Mouse (Mus musculus) embryonic facial prominence, embryonic 11.5 days (tissue): ENCODE measurements around the gene Sel1l. TPM values are rescaled to one million over a fixed set of nuclear protein-coding genes. Genes with fewer than 3 reads are reported as not detected.

Source experiments
- ATAC-seq: fragments of 200-750 bp; cut with Nextera tagmentation; replicated peaks from 2 replicates; pipeline ENCODE4 v1.8.0; 2017; ENCODE audit warnings: low read depth; ENCODE audit not compliant: insufficient number of reproducible peaks, low FRiP score, low TSS enrichment
- DNase-seq: peaks from one replicate; pipeline ENCODE4 v3.0.0-alpha.2; 2015; ENCODE audit warnings: low spot score
- H3K27ac ChIP-seq: fragments of 300-500 bp; sonication (generic); replicated peaks from 2 replicates; pipeline ENCODE4 v1.5.1; 2014; ENCODE audit warnings: mild to moderate bottlenecking, low read depth, low read length, control low read depth
- H3K27me3 ChIP-seq: fragments of 300-500 bp; sonication (generic); 2 replicates; pipeline ENCODE4 v1.6.1; 2014; ENCODE audit warnings: mild to moderate bottlenecking, low read length, moderate library complexity, mixed read lengths; ENCODE audit not compliant: control insufficient read depth, insufficient read depth
- H3K36me3 ChIP-seq: fragments of 300-500 bp; sonication (generic); replicated peaks from 2 replicates; pipeline ENCODE4 v1.6.1; 2014; ENCODE audit warnings: low read depth, mild to moderate bottlenecking, low read length, moderate library complexity, mixed read lengths; ENCODE audit not compliant: control insufficient read depth, insufficient read depth
- H3K4me1 ChIP-seq: fragments of 300-500 bp; sonication (generic); 2 replicates; pipeline ENCODE4 v1.6.1; 2014; ENCODE audit warnings: low read length, mixed read lengths; ENCODE audit not compliant: control insufficient read depth, insufficient read depth
- H3K4me2 ChIP-seq: fragments of 300-500 bp; sonication (generic); 2 replicates; pipeline ENCODE4 v1.6.1; 2014; ENCODE audit warnings: low read depth, mild to moderate bottlenecking, control low read depth, low read length, moderate library complexity
- H3K4me3 ChIP-seq: fragments of 300-500 bp; sonication (generic); 2 replicates; pipeline ENCODE4 v1.5.1; 2014; ENCODE audit warnings: low read depth, low read length, control low read depth
- H3K9ac ChIP-seq: fragments of 300-500 bp; sonication (generic); replicated peaks from 2 replicates; pipeline ENCODE4 v1.6.1; 2014; ENCODE audit warnings: mild to moderate bottlenecking, control low read depth, low read length
- H3K9me3 ChIP-seq: fragments of 300-500 bp; sonication (generic); replicated peaks from 2 replicates; pipeline ENCODE4 v1.6.1; 2016; ENCODE audit warnings: mild to moderate bottlenecking, low read length, inconsistent platforms, mixed read lengths; ENCODE audit not compliant: control insufficient read depth
- WGBS: fragments of 180-500 bp; shearing (Covaris S2); extraction: QIAGEN DNeasy Blood & Tissue Kit; methylation state at CpG from one replicate; pipeline ENCODE4 v1.1.7; 2014; 5-methylcytosine and 5-hydroxymethylcytosine counted together
- polyA plus RNA-seq: library from polyadenylated mRNA; unstranded; fragments of >200 nt; fragmentation: Nextera tagmentation; extraction: Ambion mirVana; gene quantifications from 2 replicates; pipeline ENCODE4 v1.2.1, GENCODE M21; 2014

Sel1l gene
- polyA plus RNA-seq, 1 experiment from 2014 or later, result 68.8 TPM

DNA sequence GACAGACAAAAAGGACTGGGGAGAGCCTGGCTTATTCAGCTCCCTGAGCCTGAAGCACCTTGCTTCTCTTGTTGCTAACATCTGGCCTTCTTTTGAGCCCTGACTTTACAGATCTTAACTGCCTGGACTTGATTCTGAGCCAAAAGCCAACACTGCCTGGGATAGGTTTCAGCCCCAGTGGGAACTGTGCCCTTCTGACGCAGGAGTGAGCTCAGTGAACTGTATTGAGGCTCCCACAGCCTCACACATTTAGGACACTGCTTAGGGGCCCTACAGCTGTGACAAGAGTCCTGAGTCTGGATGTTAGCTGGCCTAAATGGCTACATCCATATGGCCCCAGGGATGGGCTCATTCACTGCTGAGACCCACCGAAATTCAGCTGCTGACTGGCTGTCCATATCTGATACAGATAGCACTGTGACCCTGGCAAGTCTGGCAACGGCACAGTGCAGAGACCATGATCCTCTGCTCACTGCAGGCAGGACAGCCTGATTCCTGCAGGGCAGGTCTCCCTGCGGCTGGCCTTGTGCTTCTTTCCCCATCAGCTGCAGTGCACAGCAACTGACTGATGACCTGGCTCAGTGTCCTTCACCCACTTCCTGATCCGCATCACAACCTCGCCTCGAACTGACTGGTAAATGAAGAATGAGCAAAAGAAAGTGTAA lies 11.4 kb downstream of the Sel1l start:
- ATAC-seq (no peak), DNase-seq (no peak)
- peaks cover 4% of the 10 kb centered on the region; the same call in 1 of the 2 replicates for H3K36me3 ChIP-seq
- no peaks in the 10 kb centered on the region for H3K27me3 ChIP-seq
- WGBS, result 91% methylated on average over 7 of the region's 7 CpGs
- H3K4me2 ChIP-seq, result no peak overlapping the region
- no peaks in the 10 kb centered on the region for H3K9me3 ChIP-seq
- no peak overlapping the region for H3K4me3 ChIP-seq
- H3K4me1 ChIP-seq, result no peaks in the 10 kb centered on the region
- H3K9ac ChIP-seq, result no peak overlapping the region
- no peak overlapping the region for H3K27ac ChIP-seq

DNA sequence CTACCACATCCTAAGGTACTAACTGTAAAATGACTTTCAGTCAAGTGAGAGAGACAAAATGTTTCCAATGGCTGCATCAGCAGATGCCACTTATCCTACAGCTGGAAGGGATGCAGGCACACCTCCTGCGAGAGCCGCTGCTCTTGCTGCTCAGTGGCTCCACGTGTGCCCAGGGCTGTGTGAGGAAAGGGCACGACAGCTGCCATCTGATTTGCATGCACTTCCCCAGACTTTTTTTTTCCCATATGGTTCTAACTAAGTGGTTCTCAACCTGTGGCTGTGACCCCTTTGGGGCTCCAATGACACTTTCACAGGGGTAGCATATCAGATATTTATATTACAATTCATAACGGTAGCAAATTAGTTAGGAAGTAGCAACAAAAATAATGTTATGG lies 15.0 kb downstream of the Sel1l start:
- ATAC-seq (no peak), DNase-seq (no peak)
- WGBS, result 44% methylated on average over 5 of the region's 5 CpGs
- Histone ChIP-seq H3K27ac (no peak overlapping the region), H3K9me3 (no peaks in the 10 kb centered on the region), H3K4me2 (no peak overlapping the region), H3K4me1 (no peaks in the 10 kb centered on the region), H3K27me3 (no peaks in the 10 kb centered on the region), H3K36me3 (peaks cover 2% of the 10 kb centered on the region; the same call in 1 of the 2 replicates), H3K9ac (no peak overlapping the region), H3K4me3 (no peak overlapping the region)

DNA sequence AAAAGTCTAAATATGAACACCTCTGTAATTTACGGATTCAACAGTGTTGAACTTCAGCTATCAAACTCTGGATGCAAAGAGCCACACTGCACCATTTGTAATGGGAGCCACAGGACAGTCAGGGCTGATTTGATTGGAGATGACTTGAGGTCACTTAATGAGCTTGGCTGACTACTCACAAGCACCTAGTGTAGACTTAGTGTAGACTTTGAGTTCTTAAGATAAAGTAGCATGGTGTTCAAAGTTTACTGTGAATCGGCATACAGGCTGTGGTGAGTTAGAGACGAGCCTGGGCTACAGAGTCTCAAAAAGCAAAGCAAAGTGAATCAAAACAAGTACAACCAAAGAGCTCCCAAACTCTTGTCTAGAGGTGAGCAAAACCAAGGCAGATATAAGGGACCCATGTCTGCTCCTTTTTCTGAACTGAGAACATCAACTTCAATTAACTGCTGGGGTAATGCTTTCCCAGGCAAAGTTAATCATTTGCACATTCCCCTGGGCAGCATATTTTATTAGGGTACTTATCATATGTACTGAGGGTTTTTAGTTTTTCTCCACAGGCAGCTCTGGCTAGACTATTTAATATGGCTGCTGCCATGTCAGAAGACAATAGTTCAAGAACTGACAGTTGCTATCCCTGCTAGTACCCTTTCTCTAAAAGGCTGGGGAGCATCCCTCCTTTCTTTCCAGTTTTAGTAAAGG lies 15.6 kb downstream of the Sel1l start:
- Histone ChIP-seq H3K27me3 (no peaks in the 10 kb centered on the region), H3K27ac (no peak overlapping the region), H3K4me1 (no peaks in the 10 kb centered on the region), H3K36me3 (peaks cover 2% of the 10 kb centered on the region; the same call in 1 of the 2 replicates), H3K4me2 (no peak overlapping the region), H3K9ac (no peak overlapping the region), H3K4me3 (no peak overlapping the region), H3K9me3 (no peaks in the 10 kb centered on the region)
- DNase-seq, result no peak
- 90% methylated on average over 3 of the region's 3 CpGs for WGBS
- ATAC-seq, result no peak

DNA sequence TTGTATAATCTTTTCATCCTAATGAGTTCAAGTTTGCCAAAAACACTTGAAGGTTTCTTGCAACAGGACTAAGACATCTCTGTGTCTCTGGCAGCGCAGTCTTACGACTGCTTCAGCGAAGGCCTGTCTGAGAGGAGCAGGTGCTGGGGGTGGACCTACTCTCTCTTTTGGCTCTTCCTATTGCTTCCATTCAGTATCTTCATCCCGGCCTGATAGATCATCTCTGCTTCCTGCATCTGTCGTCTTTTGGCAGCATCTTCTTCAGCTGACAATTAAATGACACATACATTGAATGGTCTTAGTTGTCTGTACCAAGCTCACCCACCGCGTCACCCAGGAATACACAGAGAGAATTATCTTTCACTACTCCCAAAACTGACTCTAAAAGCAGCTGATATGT lies 17.5 kb downstream of the Sel1l start:
- Histone ChIP-seq H3K4me2 (no peak overlapping the region), H3K9ac (no peak overlapping the region), H3K4me1 (no peaks in the 10 kb centered on the region), H3K27me3 (no peaks in the 10 kb centered on the region), H3K4me3 (no peak overlapping the region), H3K36me3 (no peaks in the 10 kb centered on the region), H3K27ac (no peak overlapping the region), H3K9me3 (no peaks in the 10 kb centered on the region)
- 94% methylated on average over 7 of the region's 7 CpGs for WGBS
- DNase-seq (no peak), ATAC-seq (no peak)

DNA sequence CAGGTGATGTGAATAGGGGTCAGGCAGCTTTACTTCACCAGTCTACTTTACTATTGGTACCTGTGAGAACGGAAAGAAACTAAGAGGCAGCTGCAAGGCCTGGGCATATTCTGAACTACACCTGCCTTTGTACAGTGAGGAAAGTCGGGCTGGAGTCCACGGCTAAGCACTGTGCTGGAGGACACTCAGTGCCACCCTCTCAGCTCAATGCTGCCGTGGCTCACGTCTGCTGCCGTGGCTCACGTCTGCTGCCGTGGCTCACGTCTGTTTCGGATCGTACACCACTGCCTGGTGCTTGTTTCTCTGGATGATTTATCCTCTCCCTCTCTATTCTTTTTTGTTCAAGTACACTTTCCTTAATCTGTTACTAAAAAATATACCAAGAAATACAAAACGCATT lies 28.5 kb downstream of the Sel1l start:
- Histone ChIP-seq H3K4me3 (no peak overlapping the region), H3K9ac (no peak overlapping the region), H3K4me1 (no peaks in the 10 kb centered on the region), H3K36me3 (peaks cover 4% of the 10 kb centered on the region), H3K27me3 (no peaks in the 10 kb centered on the region), H3K27ac (no peak overlapping the region), H3K9me3 (no peaks in the 10 kb centered on the region), H3K4me2 (no peak overlapping the region)
- 91% methylated on average over 12 of the region's 12 CpGs for WGBS
- ATAC-seq, result no peak
- DNase-seq, result no peak

DNA sequence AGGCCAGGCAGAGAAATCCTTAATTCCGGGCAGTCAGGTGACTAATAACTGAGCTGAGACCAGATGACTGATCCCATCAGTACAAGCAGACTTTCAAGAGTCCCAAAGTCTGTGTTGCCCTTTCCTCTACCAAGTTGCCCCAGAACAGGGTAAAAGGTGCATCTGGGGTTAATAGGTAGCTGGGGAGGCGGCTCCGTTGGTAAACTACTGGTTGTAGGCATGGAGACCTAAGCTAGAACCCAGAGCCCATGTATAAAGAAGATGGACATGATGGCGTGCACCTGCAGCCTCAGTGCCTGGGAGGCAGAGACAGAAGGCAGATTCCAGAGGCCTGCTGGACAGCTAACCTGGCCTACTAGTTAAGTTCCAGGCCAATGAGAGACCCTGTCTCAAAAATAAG lies 30.2 kb downstream of the Sel1l start:
- Histone ChIP-seq H3K4me3 (no peak overlapping the region), H3K4me2 (no peak overlapping the region), H3K9ac (no peak overlapping the region), H3K36me3 (peaks cover 8% of the 10 kb centered on the region), H3K27me3 (no peaks in the 10 kb centered on the region), H3K4me1 (no peaks in the 10 kb centered on the region), H3K27ac (no peak overlapping the region), H3K9me3 (no peaks in the 10 kb centered on the region)
- no peak for ATAC-seq
- no peak for DNase-seq
- 88% methylated on average over 4 of the region's 4 CpGs for WGBS

DNA sequence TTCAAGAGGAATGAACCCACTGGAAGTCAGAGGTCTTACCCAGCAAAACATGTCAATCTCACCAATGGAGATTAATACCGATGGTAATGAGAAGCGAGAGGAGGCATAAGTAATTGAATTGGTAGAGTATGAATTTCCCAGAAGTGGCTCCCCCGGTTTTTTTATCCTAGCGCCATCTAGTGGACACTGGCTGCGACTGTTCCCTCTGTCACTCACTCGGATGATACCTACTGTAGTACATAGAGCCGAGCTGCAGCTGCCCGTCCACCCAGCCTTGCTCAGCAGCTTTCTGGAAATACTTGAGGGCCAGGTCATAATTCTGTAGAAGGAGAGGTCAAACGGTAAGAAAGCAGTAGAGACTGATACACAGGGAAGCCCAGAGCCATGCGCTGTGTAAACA lies 33.0 kb downstream of the Sel1l start:
- Histone ChIP-seq H3K27ac (no peak overlapping the region), H3K4me3 (no peak overlapping the region), H3K9ac (no peak overlapping the region), H3K27me3 (no peaks in the 10 kb centered on the region), H3K9me3 (no peaks in the 10 kb centered on the region), H3K4me1 (no peaks in the 10 kb centered on the region), H3K4me2 (no peak overlapping the region), H3K36me3 (peaks cover 5% of the 10 kb centered on the region; the same call in 1 of the 2 replicates)
- WGBS, result 30% methylated on average over 10 of the region's 10 CpGs
- peak; percentile 80 for ATAC-seq
- peak; percentile 78 for DNase-seq

DNA sequence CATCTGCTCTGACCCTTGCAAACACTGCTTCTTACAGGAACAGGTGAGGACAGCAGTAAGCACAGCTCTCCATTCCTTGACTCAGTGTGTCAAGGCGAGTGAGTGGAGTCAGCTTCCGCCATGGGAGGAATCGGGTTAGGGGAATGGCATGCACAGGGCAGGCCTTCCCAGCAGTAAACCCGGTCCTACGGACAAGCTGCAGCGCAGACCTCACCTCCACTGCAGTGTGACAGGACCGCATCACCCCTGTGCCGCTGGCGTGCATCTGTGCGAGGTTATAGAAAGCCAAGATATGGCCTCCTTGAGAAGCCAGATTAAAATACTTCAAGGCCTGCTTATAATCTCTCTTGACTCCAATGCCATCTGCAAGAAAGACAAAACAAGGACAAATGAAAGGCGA lies 33.4 kb downstream of the Sel1l start:
- WGBS, result 94% methylated on average over 11 of the region's 11 CpGs
- Histone ChIP-seq H3K27me3 (no peaks in the 10 kb centered on the region), H3K27ac (no peak overlapping the region), H3K9me3 (no peaks in the 10 kb centered on the region), H3K4me3 (no peak overlapping the region), H3K4me2 (no peak overlapping the region), H3K4me1 (no peaks in the 10 kb centered on the region), H3K9ac (no peak overlapping the region), H3K36me3 (peaks cover 5% of the 10 kb centered on the region; the same call in 1 of the 2 replicates)
- ATAC-seq, result no peak
- DNase-seq, result no peak
